Mouse (Mus musculus) olfactory bulb, adult 2 months (tissue): ENCODE results near the gene Tbx4. TPM values are rescaled to one million over a fixed set of nuclear protein-coding genes. Genes with fewer than 3 reads are reported as not detected.

Experiments used
- H3K27ac ChIP-seq: fragments of 200-500 bp; 2 replicates; pipeline ENCODE4 v1.5.1; 2012; ENCODE audit warnings: low read depth, low read length; ENCODE audit not compliant: insufficient read depth
- H3K4me1 ChIP-seq: fragments of 200-500 bp; 2 replicates; pipeline ENCODE4 v1.6.1; 2012; ENCODE audit warnings: low read length; ENCODE audit not compliant: control insufficient read depth, insufficient read depth
- H3K4me3 ChIP-seq: fragments of 200-500 bp; 2 replicates; pipeline ENCODE4 v1.5.1; 2012; ENCODE audit warnings: mild to moderate bottlenecking, low read depth, low read length, moderate library complexity; ENCODE audit not compliant: insufficient read depth
- CTCF ChIP-seq: fragments of 200-500 bp; IDR thresholded peaks from 2 replicates; pipeline ENCODE4 v1.5.1; 2012; ENCODE audit warnings: low read depth, mild to moderate bottlenecking, low read length, moderate library complexity; ENCODE audit not compliant: insufficient read depth
- POLR2A ChIP-seq: fragments of 200-500 bp; IDR thresholded peaks from 2 replicates; pipeline ENCODE4 v1.6.1; 2012; ENCODE audit warnings: mild to moderate bottlenecking, low read depth, low read length, moderate library complexity; ENCODE audit not compliant: insufficient read depth
- WGBS: fragments of 180-500 bp; shearing (Covaris S2); methylation state at CpG from one replicate; pipeline ENCODE4 v1.1.7; 2018; 5-methylcytosine and 5-hydroxymethylcytosine counted together
- polyA plus RNA-seq: library from polyadenylated mRNA; stranded (reverse); fragments of >200 nt; gene quantifications from 2 replicates; pipeline ENCODE4 v1.2.4, GENCODE M21; 2012; ENCODE audit warnings: low replicate concordance; ENCODE audit not compliant: missing spikeins, insufficient read depth, insufficient read length

The Tbx4 gene
- not detected in 2 replicates for polyA plus RNA-seq

DNA sequence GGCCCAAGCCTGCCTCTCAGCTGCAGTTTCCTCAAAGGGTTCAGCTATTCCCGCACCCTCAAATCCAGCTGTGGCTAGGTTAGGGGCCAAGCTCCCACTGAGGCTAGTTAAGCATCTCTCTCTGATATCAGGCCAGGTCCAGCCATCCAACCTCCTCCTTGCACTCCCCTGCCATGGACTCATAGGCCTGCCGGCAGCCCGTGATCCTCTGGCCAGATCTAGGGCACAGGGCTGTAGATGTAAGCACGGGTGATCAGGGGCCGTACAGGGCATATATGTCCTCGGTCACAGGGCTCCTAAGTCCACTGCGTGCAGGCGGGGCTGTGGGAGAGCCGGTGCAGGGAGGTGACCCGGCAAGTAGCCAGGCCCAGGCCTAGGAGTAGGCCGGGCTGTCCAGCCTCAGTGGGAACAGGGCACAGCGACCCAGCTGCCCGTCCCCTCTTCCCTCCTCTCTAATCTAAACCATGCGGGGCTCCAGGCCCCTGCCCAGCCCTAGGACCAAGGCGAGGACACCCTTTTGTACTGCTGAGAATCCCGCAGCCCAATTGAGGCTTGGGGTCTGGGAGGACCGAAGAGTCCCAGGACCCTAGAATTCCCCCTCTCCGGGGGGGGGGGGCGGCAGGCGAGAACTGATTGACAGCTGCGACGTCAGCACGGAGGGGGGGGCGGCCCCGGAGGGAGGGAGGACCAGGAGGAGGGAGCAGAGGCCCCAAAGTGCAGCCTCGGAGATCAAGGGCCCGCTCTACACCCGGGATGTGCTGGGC is at the start of gene Tbx4:
Gene Tbx4, plus strand, starts transcription at position 758 of the 764 bp plus-strand sequence.
- H3K4me1 ChIP-seq, result no peaks in the 10 kb centered on the region
- TF ChIP-seq CTCF, result no peak
- TF ChIP-seq POLR2A, result no peak
- 41% methylated on average over 25 of the region's 28 CpGs for WGBS
- H3K4me3 ChIP-seq, result no peak within 1 kb of the TSS
- H3K27ac ChIP-seq, result no peak within 1 kb of the TSS

DNA sequence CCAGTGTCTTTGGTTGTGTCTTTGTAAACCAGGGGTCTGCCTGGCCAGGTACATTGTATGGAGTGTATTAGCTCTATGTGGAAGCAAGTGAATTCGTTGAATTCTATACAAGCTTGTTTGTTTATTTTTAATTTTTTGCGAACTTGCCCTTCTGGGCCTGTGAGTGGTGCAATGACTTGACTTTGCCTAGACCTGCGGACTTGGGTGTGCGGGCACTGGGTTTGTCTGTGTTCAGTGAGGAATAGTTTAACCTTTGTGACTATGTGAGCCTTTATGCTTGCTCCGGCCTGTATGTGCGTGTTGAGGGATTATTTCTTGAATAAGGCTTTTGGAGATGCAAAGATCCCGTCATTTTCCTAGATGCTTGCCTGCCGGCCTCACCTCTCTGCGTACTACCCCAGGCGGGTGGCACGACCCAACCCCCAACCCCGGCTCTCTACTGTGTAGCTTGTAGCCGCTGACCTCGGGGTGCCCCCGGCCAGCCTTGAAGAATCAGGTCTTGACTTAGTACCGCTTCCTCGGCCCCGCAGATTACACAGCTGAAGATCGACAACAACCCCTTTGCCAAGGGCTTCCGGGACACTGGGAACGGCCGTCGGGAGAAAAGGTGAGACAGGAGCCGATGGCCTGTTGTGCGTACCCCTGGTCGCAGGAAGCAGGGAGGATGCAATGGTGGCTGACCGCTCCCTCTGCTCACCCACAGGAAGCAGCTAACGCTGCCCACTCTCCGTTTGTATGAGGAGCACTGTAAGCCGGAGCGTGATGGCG is 49.5 kb upstream of the Tbx4 start:
- 9% methylated on average over 32 of the region's 32 CpGs for WGBS
- H3K4me1 ChIP-seq, result peaks cover 12% of the 10 kb centered on the region
- TF ChIP-seq CTCF (no peak), POLR2A (no peak)
- H3K4me3 ChIP-seq, result no peak overlapping the region
- H3K27ac ChIP-seq, result no peak overlapping the region

DNA sequence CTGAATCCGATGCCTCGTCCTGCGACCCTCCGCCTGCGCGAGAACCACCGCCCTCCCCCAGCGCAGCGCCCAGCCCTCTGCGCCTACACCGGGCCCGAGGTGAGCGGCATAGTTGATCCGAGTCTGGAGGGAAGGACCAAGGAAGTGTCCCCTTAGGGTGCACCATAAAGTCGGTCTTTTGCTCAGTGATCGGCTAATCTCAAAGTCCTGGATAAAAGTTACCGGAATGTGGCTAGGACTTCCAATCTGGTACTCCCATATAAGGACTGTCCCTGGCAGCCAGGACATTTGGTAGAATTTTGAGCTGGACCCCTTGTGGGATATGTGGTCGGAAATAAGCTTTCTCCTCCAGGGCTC is 49.0 kb upstream of the Tbx4 start:
- 7% methylated on average over 18 of the region's 18 CpGs for WGBS
- H3K4me3 ChIP-seq, result no peak overlapping the region
- peaks cover 14% of the 10 kb centered on the region for H3K4me1 ChIP-seq
- no peak overlapping the region for H3K27ac ChIP-seq
- no peak for TF ChIP-seq POLR2A
- no peak for TF ChIP-seq CTCF

DNA sequence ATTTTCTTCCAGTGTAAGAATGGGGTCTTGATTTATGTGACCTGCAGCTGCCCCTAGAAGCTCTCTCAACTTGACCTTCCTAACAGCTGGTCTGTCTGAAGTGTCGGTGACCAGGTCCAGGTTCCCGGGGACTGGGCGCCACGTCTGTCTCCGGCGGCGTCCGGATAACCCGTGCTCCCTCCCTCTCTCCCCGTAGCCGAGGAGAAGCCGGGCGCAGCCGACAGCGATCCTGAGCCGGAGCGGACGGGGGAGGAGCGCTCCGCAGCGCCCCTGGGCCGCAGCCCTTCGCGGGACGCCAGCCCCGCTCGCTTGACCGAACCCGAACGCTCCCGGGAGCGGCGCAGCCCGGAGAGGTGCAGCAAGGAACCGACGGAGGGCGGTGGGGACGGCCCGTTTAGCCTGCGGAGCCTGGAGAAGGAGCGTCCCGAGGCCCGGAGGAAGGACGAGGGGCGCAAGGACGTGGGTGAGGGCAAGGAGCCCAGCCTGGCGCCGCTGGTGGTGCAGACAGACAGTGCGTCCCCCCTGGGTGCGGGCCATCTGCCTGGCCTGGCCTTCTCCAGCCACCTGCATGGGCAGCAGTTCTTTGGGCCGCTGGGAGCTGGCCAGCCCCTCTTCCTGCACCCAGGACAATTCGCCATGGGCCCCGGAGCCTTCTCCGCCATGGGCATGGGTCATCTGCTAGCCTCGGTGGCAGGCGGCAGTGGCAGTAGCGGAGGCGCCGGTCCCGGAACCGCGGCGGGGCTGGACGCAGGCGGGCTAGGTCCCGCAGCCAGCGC is 48.4 kb upstream of the Tbx4 start:
- no peak for TF ChIP-seq POLR2A
- no peak for TF ChIP-seq CTCF
- H3K4me3 ChIP-seq, result no peak overlapping the region
- no peak overlapping the region for H3K27ac ChIP-seq
- peaks cover 14% of the 10 kb centered on the region for H3K4me1 ChIP-seq
- whole genome bisulfite sequencing, result 3% methylated on average over 67 of the region's 67 CpGs

DNA sequence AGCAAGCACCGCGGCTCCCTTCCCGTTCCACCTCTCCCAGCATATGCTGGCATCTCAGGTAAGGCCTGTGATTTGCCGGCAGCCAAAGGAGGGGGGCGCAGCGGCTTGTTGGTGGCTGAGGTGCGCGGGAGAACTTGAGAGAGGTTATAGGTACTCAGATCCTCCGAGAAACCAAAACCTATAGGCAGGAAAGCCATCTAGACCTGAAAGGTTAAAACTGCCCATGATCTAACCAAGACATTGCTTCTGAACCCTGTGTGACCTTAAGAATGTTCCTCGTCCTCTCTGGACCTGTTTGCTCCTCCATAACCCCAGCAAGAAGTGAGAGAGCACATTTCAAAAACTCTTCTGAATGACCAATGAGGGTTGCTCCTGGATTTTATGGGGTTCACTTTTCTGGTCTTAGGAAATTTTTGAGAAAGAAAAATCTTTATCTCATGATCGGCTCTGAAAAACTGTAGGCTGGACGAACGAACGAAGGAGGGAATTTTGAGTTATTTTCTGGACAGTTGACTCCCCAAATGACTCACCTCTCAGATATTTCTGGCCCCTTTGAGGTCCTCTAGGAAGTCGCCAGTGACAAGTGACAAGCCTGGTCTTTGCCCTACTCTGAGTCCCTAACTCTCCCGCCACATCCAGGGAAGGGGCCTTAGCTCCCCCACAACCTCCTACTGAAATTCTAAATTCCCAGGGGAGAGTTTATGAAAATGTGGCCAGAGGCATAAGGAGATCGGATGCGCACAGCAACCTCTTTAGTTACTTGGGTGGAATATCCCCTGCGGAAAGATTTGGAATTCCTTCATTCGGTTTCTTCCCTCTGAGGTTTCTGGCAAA is 47.6 kb upstream of the Tbx4 start:
- 27% methylated on average over 20 of the region's 20 CpGs for WGBS
- Histone ChIP-seq H3K27ac (no peak overlapping the region), H3K4me1 (peaks cover 17% of the 10 kb centered on the region), H3K4me3 (no peak overlapping the region)
- no peak for TF ChIP-seq CTCF

DNA sequence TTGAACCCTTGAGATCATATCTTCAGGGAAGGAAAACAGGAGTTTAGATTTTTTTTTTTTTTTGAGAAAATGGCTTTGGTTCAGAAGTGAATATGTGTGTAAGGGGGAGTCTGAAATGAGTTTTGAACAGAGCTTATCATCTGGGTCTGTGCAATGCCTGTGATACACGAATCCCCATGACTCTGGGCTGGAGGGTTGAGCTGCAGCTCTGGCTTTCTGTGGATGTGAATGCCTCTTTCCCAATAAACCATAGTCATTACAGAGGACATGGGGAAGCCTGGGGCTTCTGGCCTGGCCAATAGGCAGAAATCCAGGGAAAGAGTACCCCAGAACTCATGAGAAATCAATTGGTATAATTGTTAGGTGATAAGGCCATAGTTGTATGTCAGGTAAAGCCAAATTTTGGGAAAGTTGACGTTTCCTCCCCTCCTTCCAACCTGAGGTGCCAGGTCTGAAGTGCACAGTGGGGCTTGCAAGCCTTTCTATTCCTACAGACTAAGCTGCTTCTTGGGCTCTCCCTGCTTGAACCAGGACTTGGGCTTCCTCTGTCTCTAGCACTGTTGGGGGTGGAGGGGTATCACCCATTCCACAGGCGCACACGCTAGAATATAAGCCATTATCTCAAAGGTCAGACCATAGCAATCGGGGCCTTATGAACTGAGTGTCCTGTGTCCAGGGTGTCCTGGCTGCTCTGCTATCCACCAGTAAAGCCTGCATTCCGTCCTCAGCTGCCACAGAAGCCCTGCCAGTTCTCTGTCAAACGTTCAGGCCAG is 46.8 kb upstream of the Tbx4 start:
- TF ChIP-seq CTCF (no peak), POLR2A (no peak)
- no peak overlapping the region for H3K27ac ChIP-seq
- H3K4me1 ChIP-seq, result peaks cover 19% of the 10 kb centered on the region
- 52% methylated on average over 7 of the region's 7 CpGs for WGBS
- no peak overlapping the region for H3K4me3 ChIP-seq

DNA sequence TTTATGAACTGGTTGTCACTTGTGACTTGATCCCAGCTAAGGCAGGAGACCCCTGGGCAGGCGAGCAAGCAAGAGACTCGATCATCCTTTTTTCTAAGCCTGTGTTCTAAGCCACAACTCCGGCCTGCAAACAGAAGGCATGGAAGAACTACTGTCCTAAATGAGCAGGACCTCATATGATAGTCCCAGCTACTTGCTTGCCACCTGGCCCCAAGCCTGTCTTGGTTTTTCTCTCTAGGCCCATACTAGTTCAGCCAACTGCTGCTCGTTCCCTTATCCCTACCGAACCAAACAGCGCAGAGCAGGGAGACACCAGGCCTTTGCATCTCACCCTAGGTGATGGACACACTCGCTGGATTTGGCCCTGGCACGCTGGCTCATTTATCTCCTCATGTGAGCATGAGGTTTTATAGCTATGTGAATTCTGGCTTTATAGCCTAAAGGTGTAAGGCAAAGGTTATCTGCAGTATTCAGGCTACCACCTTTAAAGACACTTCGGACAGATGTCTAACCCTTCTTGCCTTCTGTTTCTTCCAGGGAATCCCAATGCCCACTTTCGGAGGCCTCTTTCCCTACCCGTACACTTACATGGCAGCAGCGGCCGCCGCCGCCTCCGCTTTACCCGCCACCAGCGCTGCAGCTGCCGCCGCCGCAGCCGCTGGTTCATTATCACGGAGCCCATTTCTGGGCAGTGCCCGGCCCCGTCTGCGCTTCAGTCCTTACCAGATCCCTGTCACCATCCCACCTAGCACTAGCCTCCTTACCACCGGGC is 46.0 kb upstream of the Tbx4 start:
- no peak for TF ChIP-seq CTCF
- TF ChIP-seq POLR2A, result no peak
- Histone ChIP-seq H3K4me3 (no peak overlapping the region), H3K27ac (no peak overlapping the region), H3K4me1 (peaks cover 20% of the 10 kb centered on the region)
- WGBS, result 23% methylated on average over 27 of the region's 27 CpGs

DNA sequence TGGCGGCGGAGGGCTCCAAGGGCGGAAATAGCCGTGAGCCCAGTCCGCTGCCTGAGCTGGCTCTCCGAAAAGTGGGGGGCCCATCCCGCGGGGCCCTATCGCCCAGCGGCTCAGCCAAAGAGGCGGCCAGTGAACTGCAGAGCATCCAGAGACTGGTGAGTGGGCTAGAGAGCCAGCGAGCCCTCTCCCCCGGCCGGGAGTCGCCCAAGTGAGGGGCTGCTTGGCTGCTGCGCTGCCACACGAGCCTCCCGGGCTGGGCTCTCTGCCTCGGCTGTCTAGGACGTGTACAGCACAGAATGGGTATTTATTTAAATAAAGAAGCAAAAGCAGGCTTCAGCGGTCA is 45.4 kb upstream of the Tbx4 start:
- TF ChIP-seq CTCF (no peak), POLR2A (no peak)
- Histone ChIP-seq H3K4me3 (no peak overlapping the region), H3K27ac (no peak overlapping the region), H3K4me1 (peaks cover 20% of the 10 kb centered on the region)
- WGBS, result 9% methylated on average over 21 of the region's 21 CpGs
